Mouse (Mus musculus) intestine, embryonic 14.5 days (tissue): ENCODE data around the gene Kat7. TPM values are rescaled to one million over a fixed set of nuclear protein-coding genes. Genes with fewer than 3 reads are reported as not detected.
A peak's percentile ranks its signal among the peaks of the same experiment; 100 is the strongest.

ENCODE experiments used
- ATAC-seq: fragments of 200-750 bp; cut with Nextera tagmentation; replicated peaks from 2 replicates; pipeline ENCODE4 v1.8.0; 2017; ENCODE audit warnings: low read depth, moderate number of reproducible peaks, moderate TSS enrichment, moderate library complexity; ENCODE audit not compliant: low FRiP score, low TSS enrichment
- DNase-seq: peaks from one replicate; pipeline ENCODE4 v3.0.0-alpha.2; 2018; ENCODE audit warnings: low spot score
- H3K27ac ChIP-seq: fragments of 300-500 bp; sonication (generic); 2 replicates; pipeline ENCODE4 v1.5.1; 2014; ENCODE audit warnings: low read depth, mild to moderate bottlenecking, control low read depth
- H3K27me3 ChIP-seq: fragments of 300-500 bp; sonication (generic); replicated peaks from 2 replicates; pipeline ENCODE4 v1.6.1; 2014; ENCODE audit warnings: low read length, control low read depth; ENCODE audit not compliant: control insufficient read depth, insufficient read depth
- H3K36me3 ChIP-seq: fragments of 300-500 bp; sonication (generic); 2 replicates; pipeline ENCODE4 v1.6.1; 2014; ENCODE audit warnings: low read length, control low read depth; ENCODE audit not compliant: control insufficient read depth, insufficient read depth
- H3K4me1 ChIP-seq: fragments of 300-500 bp; sonication (generic); replicated peaks from 2 replicates; pipeline ENCODE4 v1.6.1; 2014; ENCODE audit warnings: low read length, control low read depth, mixed read lengths; ENCODE audit not compliant: control insufficient read depth, insufficient read depth
- H3K4me2 ChIP-seq: fragments of 300-500 bp; sonication (generic); 2 replicates; pipeline ENCODE4 v1.6.1; 2014; ENCODE audit warnings: low read length
- H3K4me3 ChIP-seq: fragments of 300-500 bp; sonication (generic); 2 replicates; pipeline ENCODE4 v1.5.1; 2014; ENCODE audit warnings: low read depth, low read length, control low read depth, mixed read lengths
- H3K9ac ChIP-seq: fragments of 300-500 bp; sonication (generic); 2 replicates; pipeline ENCODE4 v1.6.1; 2014; ENCODE audit warnings: mild to moderate bottlenecking, low read length
- H3K9me3 ChIP-seq: fragments of 300-500 bp; sonication (generic); 2 replicates; pipeline ENCODE4 v1.6.1; 2016; ENCODE audit warnings: low read length, control low read depth; ENCODE audit not compliant: control insufficient read depth
- WGBS: fragments of 180-500 bp; shearing (Covaris S2); extraction: QIAGEN DNeasy Blood & Tissue Kit; methylation state at CpG from one replicate; pipeline ENCODE4 v1.1.7; 2014; 5-methylcytosine and 5-hydroxymethylcytosine counted together
- polyA plus RNA-seq: library from polyadenylated mRNA; unstranded; fragments of >200 nt; fragmentation: Nextera tagmentation; extraction: Ambion mirVana; gene quantifications from 2 replicates; pipeline ENCODE4 v1.2.1, GENCODE M21; 2014

Kat7 gene
- polyA plus RNA-seq, 1 experiment from 2014 or later, result 68.7 TPM

GRCm38 (mm10) chr11:95352686-95353085 lies 42.6 kb upstream of the Kat7 start:
- no peak for ATAC-seq
- Histone ChIP-seq H3K27ac (no peak overlapping the region), H3K4me2 (no peak overlapping the region), H3K4me1 (peaks cover 7% of the 10 kb centered on the region; the same call in 1 of the 2 replicates), H3K9ac (no peak overlapping the region), H3K4me3 (no peak overlapping the region), H3K36me3 (peaks cover 15% of the 10 kb centered on the region; the same call in 1 of the 2 replicates), H3K9me3 (no peaks in the 10 kb centered on the region), H3K27me3 (no peaks in the 10 kb centered on the region)
- 90% methylated on average over 2 of the region's 2 CpGs for WGBS
- no peak for DNase-seq

GRCm38 (mm10) chr11:95350960-95351359 lies 40.9 kb upstream of the Kat7 start:
- WGBS, result 79% methylated on average over 3 of the region's 3 CpGs
- no peak overlapping the region for H3K27ac ChIP-seq
- peaks cover 20% of the 10 kb centered on the region; the same call in 1 of the 2 replicates for H3K36me3 ChIP-seq
- no peak overlapping the region for H3K4me3 ChIP-seq
- no peak for DNase-seq
- H3K9ac ChIP-seq, result no peak overlapping the region
- 0 out of 2 replicates have a peak, but pooled peaks have one; percentile 32 for ATAC-seq
- H3K4me2 ChIP-seq, result no peak overlapping the region
- H3K27me3 ChIP-seq, result no peaks in the 10 kb centered on the region
- peaks cover 7% of the 10 kb centered on the region; the same call in 1 of the 2 replicates for H3K4me1 ChIP-seq
- H3K9me3 ChIP-seq, result no peaks in the 10 kb centered on the region

- ATAC-seq (no peak), DNase-seq (no peak)
- Histone ChIP-seq H3K4me2 (no peak overlapping the region), H3K4me3 (no peak overlapping the region), H3K27me3 (no peaks in the 10 kb centered on the region), H3K36me3 (peaks cover 20% of the 10 kb centered on the region; the same call in 1 of the 2 replicates), H3K27ac (no peak overlapping the region), H3K4me1 (peaks cover 7% of the 10 kb centered on the region; the same call in 1 of the 2 replicates), H3K9me3 (no peaks in the 10 kb centered on the region), H3K9ac (no peak overlapping the region)
- WGBS, result 65% methylated on average over 6 of the region's 6 CpGs
These were observed 40.2 kb upstream of the Kat7 start for GRCm38 (mm10) chr11:95350289-95350688.

GRCm38 (mm10) chr11:95344181-95344580 lies 34.1 kb upstream of the Kat7 start:
- ATAC-seq (no peak), DNase-seq (no peak)
- Histone ChIP-seq H3K9me3 (no peaks in the 10 kb centered on the region), H3K4me3 (no peak overlapping the region), H3K9ac (no peak overlapping the region), H3K27me3 (no peaks in the 10 kb centered on the region), H3K27ac (no peak overlapping the region), H3K4me2 (no peak overlapping the region), H3K4me1 (peaks cover 9% of the 10 kb centered on the region; the same call in 1 of the 2 replicates), H3K36me3 (peaks cover 20% of the 10 kb centered on the region; the same call in 1 of the 2 replicates)
- 62% methylated on average over 2 of the region's 2 CpGs for WGBS

GRCm38 (mm10) chr11:95343180-95343579 lies 33.1 kb upstream of the Kat7 start:
- H3K27ac ChIP-seq, result no peak overlapping the region
- H3K4me1 ChIP-seq, result peaks cover 18% of the 10 kb centered on the region; the same call in 1 of the 2 replicates
- 75% methylated on average over 4 of the region's 4 CpGs for WGBS
- ATAC-seq (no peak), DNase-seq (no peak)
- H3K4me2 ChIP-seq, result no peak overlapping the region
- no peaks in the 10 kb centered on the region for H3K9me3 ChIP-seq
- H3K4me3 ChIP-seq, result no peak overlapping the region
- H3K27me3 ChIP-seq, result no peaks in the 10 kb centered on the region
- no peak overlapping the region for H3K9ac ChIP-seq
- peaks cover 10% of the 10 kb centered on the region; the same call in 1 of the 2 replicates for H3K36me3 ChIP-seq

- Histone ChIP-seq H3K27me3 (no peaks in the 10 kb centered on the region), H3K4me1 (peaks cover 30% of the 10 kb centered on the region; the same call in 1 of the 2 replicates), H3K9me3 (no peaks in the 10 kb centered on the region), H3K4me2 (0 out of 2 replicates have a peak overlapping the region, but pooled peaks have one; percentile 3), H3K36me3 (0 out of 2 replicates have a peak, but pooled peaks cover 3% of the 10 kb centered on the region), H3K4me3 (no peak overlapping the region), H3K9ac (no peak overlapping the region), H3K27ac (no peak overlapping the region)
- WGBS, result 58% methylated on average over 5 of the region's 5 CpGs
- DNase-seq (no peak), ATAC-seq (no peak)
These were observed 30.6 kb upstream of the Kat7 start for GRCm38 (mm10) chr11:95340664-95341063.

- ATAC-seq, result no peak
- peaks cover 30% of the 10 kb centered on the region; the same call in 1 of the 2 replicates for H3K4me1 ChIP-seq
- H3K27ac ChIP-seq, result no peak overlapping the region
- no peaks in the 10 kb centered on the region for H3K27me3 ChIP-seq
- no peak overlapping the region for H3K4me3 ChIP-seq
- DNase-seq, result no peak
- H3K9me3 ChIP-seq, result no peaks in the 10 kb centered on the region
- 80% methylated on average over 1 of the region's 1 CpGs for WGBS
- 0 out of 2 replicates have a peak, but pooled peaks cover 3% of the 10 kb centered on the region for H3K36me3 ChIP-seq
- peak overlapping the region; percentile 3; the same call in 1 of the 2 replicates for H3K4me2 ChIP-seq
- no peak overlapping the region for H3K9ac ChIP-seq
These were observed 30.2 kb upstream of the Kat7 start for GRCm38 (mm10) chr11:95340259-95340658.

GRCm38 (mm10) chr11:95339471-95340021 lies 29.5 kb upstream of the Kat7 start:
- DNase-seq, result no peak
- no peak overlapping the region for H3K4me3 ChIP-seq
- peak overlapping the region; percentile 22 for H3K4me2 ChIP-seq
- H3K9ac ChIP-seq, result no peak overlapping the region
- 12% methylated on average over 14 of the region's 14 CpGs for WGBS
- H3K27ac ChIP-seq, result no peak overlapping the region
- ATAC-seq, result no peak
- H3K36me3 ChIP-seq, result 0 out of 2 replicates have a peak, but pooled peaks cover 3% of the 10 kb centered on the region
- no peaks in the 10 kb centered on the region for H3K9me3 ChIP-seq
- peaks cover 30% of the 10 kb centered on the region; the same call in 1 of the 2 replicates for H3K4me1 ChIP-seq
- H3K27me3 ChIP-seq, result no peaks in the 10 kb centered on the region
